Mouse (Mus musculus): ENCODE results near the gene Smarcc2. TPM values are rescaled to one million over a fixed set of nuclear protein-coding genes. Genes with fewer than 3 reads are reported as not detected.
A peak's percentile ranks its signal among the peaks of the same experiment; 100 is the strongest.

Gene Smarcc2
- polyA plus RNA-seq, 1 experiment from 2014 or later: 23.5 TPM

DNA sequence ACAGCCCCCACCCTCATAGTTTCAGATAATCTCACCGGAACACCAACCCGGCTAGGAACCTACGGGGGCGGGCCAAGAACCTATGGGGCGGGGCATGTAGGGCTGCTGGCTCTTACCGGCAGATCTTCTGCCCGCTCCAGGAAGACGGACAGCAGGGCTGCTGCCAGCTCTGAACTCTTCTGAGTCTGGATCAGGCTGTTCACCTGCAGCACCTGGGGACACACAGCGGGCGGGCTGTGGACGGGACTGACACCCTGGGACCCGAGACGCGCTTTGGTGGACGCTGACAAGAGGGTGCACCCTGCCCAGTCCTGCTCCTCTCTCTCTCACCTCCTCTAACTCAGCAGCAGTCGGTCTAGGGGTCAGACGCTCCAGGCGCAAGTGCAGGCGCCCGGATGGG lies 57.0 kb downstream of the Smarcc2 start:
- Histone ChIP-seq H3K9ac (no peak overlapping the region), H3K4me2 (peak overlapping the region; percentile 6; the same call in 1 of the 2 replicates), H3K27me3 (no peaks in the 10 kb centered on the region), H3K36me3 (replicated peaks) (peaks cover 72% of the 10 kb centered on the region), H3K9me3 (replicated peaks) (no peaks in the 10 kb centered on the region), H3K4me1 (replicated peaks) (peaks cover 42% of the 10 kb centered on the region), H3K27ac (replicated peaks) (no peak overlapping the region), H3K4me3 (replicated peaks) (no peak overlapping the region)
- 64% methylated on average over 20 of the region's 20 CpGs for WGBS (ENCODE audit: insufficient replicate concordance)
- ATAC-seq (ENCODE audit: insufficient read depth): no peak

GRCm38 (mm10) chr10:128516677-128517076 lies 57.6 kb downstream of the Smarcc2 start:
- WGBS (ENCODE audit: insufficient replicate concordance): 24% methylated on average over 6 of the region's 6 CpGs
- no peak overlapping the region for H3K9ac ChIP-seq
- ATAC-seq (ENCODE audit: insufficient read depth): no peak
- peaks cover 71% of the 10 kb centered on the region for H3K36me3 ChIP-seq (replicated peaks)
- no peaks in the 10 kb centered on the region for H3K9me3 ChIP-seq (replicated peaks)
- H3K4me3 ChIP-seq (replicated peaks): no peak overlapping the region
- no peak overlapping the region for H3K4me2 ChIP-seq
- no peak overlapping the region for H3K27ac ChIP-seq (replicated peaks)
- H3K4me1 ChIP-seq (replicated peaks): peaks cover 35% of the 10 kb centered on the region
- H3K27me3 ChIP-seq: no peaks in the 10 kb centered on the region

DNA sequence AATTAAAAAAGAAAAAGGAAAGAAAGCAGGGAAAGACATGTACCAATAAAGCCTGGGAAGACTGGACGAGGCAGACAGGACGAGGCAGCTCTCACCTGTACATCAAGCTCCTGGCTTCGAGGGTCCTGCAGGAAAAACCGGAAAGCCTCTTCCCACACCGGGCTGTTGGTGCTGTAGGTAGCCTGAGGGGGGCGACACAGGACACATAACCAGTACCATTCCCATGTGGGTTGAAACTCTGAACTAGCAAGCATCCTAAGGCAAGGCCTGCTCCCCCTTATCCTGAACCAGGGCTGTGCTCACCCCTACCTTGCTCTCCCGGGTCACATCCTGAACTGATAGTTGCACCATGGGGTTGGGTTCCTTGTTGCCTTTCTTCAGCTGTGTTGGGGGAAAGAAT lies 59.8 kb downstream of the Smarcc2 start:
- no peak overlapping the region for H3K4me2 ChIP-seq
- no peak overlapping the region for H3K27ac ChIP-seq (replicated peaks)
- no peak overlapping the region for H3K4me3 ChIP-seq (replicated peaks)
- WGBS (ENCODE audit: insufficient replicate concordance): 76% methylated on average over 7 of the region's 7 CpGs
- no peak overlapping the region for H3K9ac ChIP-seq
- no peaks in the 10 kb centered on the region for H3K27me3 ChIP-seq
- no peaks in the 10 kb centered on the region for H3K9me3 ChIP-seq (replicated peaks)
- peaks cover 66% of the 10 kb centered on the region for H3K36me3 ChIP-seq (replicated peaks)
- ATAC-seq (ENCODE audit: insufficient read depth): no peak
- peaks cover 35% of the 10 kb centered on the region for H3K4me1 ChIP-seq (replicated peaks)

DNA sequence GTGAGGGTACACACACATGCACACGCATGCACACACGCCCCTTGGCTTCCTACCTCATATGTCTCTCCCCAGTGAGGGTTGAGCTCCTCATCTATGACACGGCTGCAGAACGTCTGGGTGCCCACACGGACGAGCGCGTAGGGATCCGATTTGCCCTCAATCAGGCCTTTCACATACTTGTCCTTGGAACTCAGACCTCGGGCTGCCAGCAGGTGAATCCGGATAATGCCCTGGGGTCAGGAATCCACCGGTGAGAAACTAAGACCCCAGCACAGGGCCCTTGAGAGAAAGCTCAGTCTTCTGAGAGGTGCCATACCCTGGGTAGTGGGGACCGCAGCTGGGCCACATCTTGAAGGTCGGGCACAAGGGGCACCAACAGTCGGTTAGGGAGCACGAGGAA lies 61.5 kb downstream of the Smarcc2 start:
- H3K4me1 ChIP-seq (replicated peaks): peaks cover 44% of the 10 kb centered on the region
- H3K9me3 ChIP-seq (replicated peaks): no peaks in the 10 kb centered on the region
- no peak overlapping the region for H3K9ac ChIP-seq
- H3K27ac ChIP-seq (replicated peaks): no peak overlapping the region
- WGBS (ENCODE audit: insufficient replicate concordance): 85% methylated on average over 16 of the region's 16 CpGs
- H3K4me2 ChIP-seq: no peak overlapping the region
- H3K4me3 ChIP-seq (replicated peaks): no peak overlapping the region
- H3K27me3 ChIP-seq: no peaks in the 10 kb centered on the region
- no peak for ATAC-seq (ENCODE audit: insufficient read depth)
- H3K36me3 ChIP-seq (replicated peaks): peaks cover 58% of the 10 kb centered on the region

DNA sequence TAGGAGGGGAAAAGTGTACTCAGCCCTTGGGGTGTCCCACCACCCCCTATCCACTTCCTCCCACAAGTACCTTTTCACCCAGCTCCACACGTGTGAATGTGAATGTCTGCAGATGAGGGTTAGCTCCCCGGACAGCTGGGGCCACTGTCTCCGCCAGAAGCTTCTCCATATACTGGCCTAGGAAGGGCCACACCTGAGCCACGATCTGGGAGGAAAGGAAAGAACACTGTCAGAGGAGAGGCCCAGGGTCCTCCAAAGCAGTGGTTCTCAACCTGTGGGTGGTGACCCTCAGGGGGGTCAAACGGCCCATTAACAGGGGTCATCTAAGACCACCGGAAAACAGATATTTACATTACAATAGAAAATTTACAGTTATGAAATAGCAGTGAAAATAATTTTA lies 63.3 kb downstream of the Smarcc2 start:
- peaks cover 44% of the 10 kb centered on the region for H3K36me3 ChIP-seq (replicated peaks)
- H3K4me2 ChIP-seq: no peak overlapping the region
- peaks cover 41% of the 10 kb centered on the region for H3K4me1 ChIP-seq (replicated peaks)
- no peak for ATAC-seq (ENCODE audit: insufficient read depth)
- H3K9ac ChIP-seq: no peak overlapping the region
- 63% methylated on average over 6 of the region's 6 CpGs for WGBS (ENCODE audit: insufficient replicate concordance)
- no peaks in the 10 kb centered on the region for H3K27me3 ChIP-seq
- H3K4me3 ChIP-seq (replicated peaks): no peak overlapping the region
- no peaks in the 10 kb centered on the region for H3K9me3 ChIP-seq (replicated peaks)
- H3K27ac ChIP-seq (replicated peaks): no peak overlapping the region

DNA sequence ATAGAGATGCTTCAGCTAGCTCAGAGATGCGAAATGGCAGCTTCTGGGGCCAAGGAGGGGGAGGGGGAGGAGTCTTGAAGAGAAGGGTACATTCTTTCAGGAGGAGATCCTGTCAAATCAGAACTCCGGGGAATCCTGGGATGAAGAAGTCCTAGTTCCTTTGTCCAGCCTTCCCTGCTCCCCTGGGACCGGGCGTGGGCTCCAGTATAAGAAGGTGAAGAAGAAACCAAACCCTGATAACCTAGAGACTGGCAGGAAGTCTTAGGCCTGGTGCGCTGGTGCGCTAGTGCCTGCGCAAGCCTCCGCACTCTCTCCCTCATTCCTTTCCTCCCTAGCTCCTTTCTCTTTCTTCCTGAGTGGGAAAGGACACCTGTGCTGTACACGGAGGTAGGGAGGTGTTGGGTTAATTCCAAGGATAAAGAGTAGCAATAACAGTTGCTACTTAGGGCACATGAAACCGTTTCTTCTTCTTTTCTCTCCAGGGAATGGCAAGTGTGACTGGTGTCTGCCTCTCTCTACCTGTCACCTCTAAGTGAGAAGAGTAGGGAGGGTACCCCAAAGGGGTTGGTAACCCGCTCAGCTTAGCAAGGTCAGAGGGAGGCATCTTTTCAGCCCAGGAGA lies 65.2 kb downstream of the Smarcc2 start:
- no peak for ATAC-seq (ENCODE audit: insufficient read depth)
- 21% methylated on average over 11 of the region's 11 CpGs for WGBS (ENCODE audit: insufficient replicate concordance)
- Histone ChIP-seq H3K9ac (peak overlapping the region; percentile 89; the same call in 1 of the 2 replicates), H3K4me1 (replicated peaks) (peaks cover 35% of the 10 kb centered on the region), H3K27me3 (no peaks in the 10 kb centered on the region), H3K4me3 (replicated peaks) (peak overlapping the region; percentile 78), H3K4me2 (peak overlapping the region; percentile 99), H3K9me3 (replicated peaks) (no peaks in the 10 kb centered on the region), H3K27ac (replicated peaks) (peak overlapping the region; percentile 92; the same call in 1 of the 2 replicates), H3K36me3 (replicated peaks) (peaks cover 29% of the 10 kb centered on the region)

DNA sequence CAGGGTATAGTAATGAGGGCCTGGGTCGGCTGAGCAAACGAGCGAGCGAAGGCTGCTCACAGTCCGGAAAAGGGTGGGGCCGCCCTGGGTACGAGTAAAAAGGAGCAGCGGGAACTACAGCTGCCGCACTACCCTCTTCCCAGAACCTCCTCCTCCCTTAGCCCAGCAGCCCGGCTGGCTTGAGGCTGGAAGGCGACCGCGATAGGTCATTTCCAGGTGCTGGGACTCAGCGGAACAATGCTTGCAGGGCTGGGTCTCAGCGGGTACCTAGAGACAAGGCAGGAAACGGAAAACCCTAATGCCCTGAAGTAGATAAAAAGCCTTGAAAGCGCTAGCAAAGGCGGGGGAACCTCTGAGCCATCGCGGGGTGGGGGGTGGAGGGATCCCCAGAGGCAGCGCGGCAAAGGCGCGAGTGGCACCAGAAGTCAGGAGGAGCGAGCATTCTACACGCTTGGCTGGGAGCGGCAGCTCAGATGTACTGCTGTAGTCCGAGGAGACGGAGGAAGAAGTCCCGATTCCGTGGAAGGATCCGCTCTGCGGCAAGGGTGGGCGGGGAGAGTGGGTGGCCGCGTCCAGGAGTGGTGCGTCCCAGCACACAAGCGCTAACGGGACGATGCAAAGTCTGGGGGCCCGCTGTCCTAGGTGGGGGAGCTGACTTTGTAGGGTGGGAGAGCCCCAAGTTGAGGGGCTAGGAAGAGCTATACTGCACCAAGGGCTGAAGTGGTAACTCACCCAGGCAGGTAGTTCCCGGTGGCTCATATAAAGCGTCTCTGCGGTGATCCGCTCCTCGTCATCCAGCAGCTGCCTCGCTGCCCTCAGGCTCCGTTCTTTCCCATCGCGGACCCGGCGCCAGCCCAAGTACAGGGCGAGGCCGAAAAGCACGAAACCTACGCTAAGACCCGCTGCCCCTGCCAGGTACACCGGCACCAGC lies 65.9 kb downstream of the Smarcc2 start:
- peaks cover 35% of the 10 kb centered on the region for H3K4me1 ChIP-seq (replicated peaks)
- H3K27me3 ChIP-seq: no peaks in the 10 kb centered on the region
- H3K9ac ChIP-seq: peak overlapping the region; percentile 89
- under 1% methylated on average over 58 of the region's 58 CpGs for WGBS (ENCODE audit: insufficient replicate concordance)
- ATAC-seq (ENCODE audit: insufficient read depth): peak; percentile 23
- H3K4me2 ChIP-seq: peak overlapping the region; percentile 99
- no peaks in the 10 kb centered on the region for H3K9me3 ChIP-seq (replicated peaks)
- H3K4me3 ChIP-seq (replicated peaks): peak overlapping the region; percentile 78
- peak overlapping the region; percentile 92 for H3K27ac ChIP-seq (replicated peaks)
- peaks cover 24% of the 10 kb centered on the region for H3K36me3 ChIP-seq (replicated peaks)

DNA sequence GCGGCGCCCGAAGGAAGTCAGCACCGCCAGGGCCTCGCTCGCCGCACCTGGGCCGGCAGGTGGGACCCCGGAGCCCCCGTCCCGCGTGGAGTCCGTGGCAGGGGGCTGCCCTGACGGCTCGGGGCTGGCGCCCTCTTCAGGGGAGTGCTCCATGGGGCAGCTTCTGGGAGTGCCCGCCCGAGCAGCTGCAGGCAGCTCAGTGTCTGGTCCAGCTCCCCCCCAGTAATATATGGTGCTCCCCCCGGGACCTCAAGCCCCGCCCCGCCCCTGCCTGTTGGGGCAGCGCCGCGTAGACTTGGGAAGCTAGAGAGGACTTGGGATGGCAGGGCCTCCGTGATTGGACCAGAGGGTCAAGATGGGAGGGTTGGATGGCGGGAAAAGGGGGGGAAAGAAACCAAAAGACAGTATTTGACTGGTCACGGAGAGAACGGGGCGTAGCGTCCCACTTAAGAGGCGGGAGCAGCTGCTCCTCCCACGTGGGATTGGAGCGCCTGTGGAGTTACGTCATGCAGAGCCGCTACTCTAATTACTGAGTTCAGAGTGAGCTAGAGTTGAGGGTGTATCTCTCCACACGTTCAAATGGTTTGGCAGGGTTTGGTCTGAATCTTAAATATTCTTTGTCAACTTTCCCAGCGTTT lies 66.7 kb downstream of the Smarcc2 start, which contains the start of gene Esyt1:
Esyt1 (minus strand) TSS at position 201 of the 638 bp plus-strand sequence.
- no peaks in the 10 kb centered on the region for H3K27me3 ChIP-seq
- under 1% methylated on average over 37 of the region's 37 CpGs for WGBS (ENCODE audit: insufficient replicate concordance)
- peaks cover 35% of the 10 kb centered on the region for H3K4me1 ChIP-seq (replicated peaks)

DNA sequence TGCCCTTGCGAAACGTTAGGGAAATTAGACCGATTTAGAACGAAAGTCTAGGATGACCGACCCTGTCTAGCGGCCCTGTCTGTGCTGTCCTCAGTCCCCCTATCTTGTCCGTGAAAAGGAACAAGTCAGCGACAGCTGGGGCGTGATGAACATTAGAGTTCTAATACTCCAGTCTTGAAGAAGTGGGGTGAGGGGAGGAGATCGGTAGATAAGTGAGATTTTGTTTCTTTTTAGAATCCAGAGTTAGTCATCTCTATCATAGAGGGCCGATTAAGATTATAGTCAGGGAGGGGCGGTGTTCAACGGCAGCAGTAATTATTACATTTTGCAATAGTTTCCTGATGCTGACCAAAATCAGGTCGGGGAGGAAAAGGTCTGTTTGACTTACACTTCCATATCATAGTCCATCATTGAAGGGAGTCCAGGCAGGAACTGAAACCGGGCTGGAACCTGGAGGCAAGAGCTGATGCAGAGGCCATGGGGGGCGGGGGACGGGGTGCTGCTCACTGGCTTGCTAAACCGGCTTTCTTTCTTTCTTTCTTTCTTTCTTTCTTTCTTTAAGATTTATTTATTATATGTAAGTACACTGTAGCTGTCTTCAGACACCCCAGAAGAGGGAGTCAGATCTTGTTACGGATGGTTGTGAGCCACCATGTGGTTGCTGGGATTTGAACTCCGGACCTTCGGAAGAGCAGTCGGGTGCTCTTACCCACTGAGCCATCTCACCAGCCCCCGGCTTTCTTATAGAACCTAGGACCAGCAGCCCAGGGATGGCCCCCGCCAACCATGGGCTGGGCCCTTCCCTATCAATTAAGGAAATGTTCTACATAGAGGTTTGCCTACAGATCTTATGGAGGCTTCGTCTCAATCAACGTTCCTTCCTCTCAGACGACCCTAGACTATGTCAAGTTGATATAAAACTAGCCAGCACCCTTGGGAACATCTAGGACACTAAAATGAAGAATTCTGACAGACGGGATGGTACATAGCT lies 67.6 kb downstream of the Smarcc2 start:
- Histone ChIP-seq H3K9ac (peak overlapping the region; percentile 65), H3K4me1 (replicated peaks) (peaks cover 35% of the 10 kb centered on the region), H3K9me3 (replicated peaks) (no peaks in the 10 kb centered on the region), H3K27ac (replicated peaks) (peak overlapping the region; percentile 92), H3K4me3 (replicated peaks) (peak overlapping the region; percentile 78), H3K27me3 (no peaks in the 10 kb centered on the region), H3K4me2 (peak overlapping the region; percentile 99), H3K36me3 (replicated peaks) (peaks cover 8% of the 10 kb centered on the region; the same call in 1 of the 2 replicates)
- peak; percentile 30 for ATAC-seq (ENCODE audit: insufficient read depth)
- 24% methylated on average over 28 of the region's 28 CpGs for WGBS (ENCODE audit: insufficient replicate concordance)

More for the DNA sequence above, 66.7 kb downstream of the Smarcc2 start, which contains the start of gene Esyt1:
- peak; percentile 96 for ATAC-seq (ENCODE audit: insufficient read depth)
- H3K9me3 ChIP-seq (replicated peaks): no peaks in the 10 kb centered on the region
- H3K4me3 ChIP-seq (replicated peaks): peak within 1 kb of the TSS; percentile 78
- H3K4me2 ChIP-seq: peak within 1 kb of the TSS; percentile 99
- H3K27ac ChIP-seq (replicated peaks): peak within 1 kb of the TSS; percentile 92
- H3K9ac ChIP-seq: peak within 1 kb of the TSS; percentile 89
- peaks cover 16% of the 10 kb centered on the region for H3K36me3 ChIP-seq (replicated peaks)

GRCm38 (mm10) chr10:128535206-128535605 lies 76.2 kb downstream of the Smarcc2 start:
- WGBS (ENCODE audit: insufficient replicate concordance): 63% methylated on average over 2 of the region's 2 CpGs
- H3K9me3 ChIP-seq (replicated peaks): no peaks in the 10 kb centered on the region
- H3K27ac ChIP-seq (replicated peaks): no peak overlapping the region
- no peak overlapping the region for H3K4me3 ChIP-seq (replicated peaks)
- peaks cover 18% of the 10 kb centered on the region for H3K4me1 ChIP-seq (replicated peaks)
- H3K9ac ChIP-seq: no peak overlapping the region
- H3K36me3 ChIP-seq (replicated peaks): no peaks in the 10 kb centered on the region
- ATAC-seq (ENCODE audit: insufficient read depth): no peak
- H3K4me2 ChIP-seq: no peak overlapping the region
- H3K27me3 ChIP-seq: no peaks in the 10 kb centered on the region

Measured in liver, embryonic 15.5 days (tissue).